Mouse (Mus musculus): Measurements from ENCODE around the gene Ints12.

Gene Ints12

GRCm38 (mm10) chr3:133091664-133092273 is at the start of gene Ints12, which contains the start of gene Gstcd:
Gene Ints12, plus strand, starts transcription at chr3:133091840.
Gene Gstcd, minus strand, starts transcription at chr3:133092033.
- peak; percentile 96 to 97 for DNase-seq (ENCODE audit: low spot score in 2 of 2)

- no peak for DNase-seq (ENCODE audit: low spot score in 2 of 2)
Observed at GRCm38 (mm10) chr3:133052068-133052467, 39.6 kb upstream of the Ints12 start.

- peak in 1 of 2 experiments; percentile 25 for DNase-seq (ENCODE audit: low spot score in 2 of 2)
Observed at GRCm38 (mm10) chr3:133075560-133075959, 16.1 kb upstream of the Ints12 start.

GRCm38 (mm10) chr3:133082736-133083135 is 8.9 kb upstream of the Ints12 start:
- DNase-seq (ENCODE audit: low spot score in 2 of 2), result no peak

GRCm38 (mm10) chr3:133085858-133086257 is 5.8 kb upstream of the Ints12 start:
- DNase-seq (ENCODE audit: low spot score in 2 of 2), result no peak

GRCm38 (mm10) chr3:133090247-133091120 is 1.2 kb upstream of the Ints12 start:
- DNase-seq (ENCODE audit: low spot score in 2 of 2), result no peak

GRCm38 (mm10) chr3:133091121-133091663 is 448 bp upstream of the Ints12 start:
- DNase-seq (ENCODE audit: low spot score in 2 of 2), result peak; percentile 77 to 80

GRCm38 (mm10) chr3:133092274-133092853 is 724 bp downstream of the Ints12 start:
- no peak for DNase-seq (ENCODE audit: low spot score in 2 of 2)

- no peak for DNase-seq (ENCODE audit: low spot score in 2 of 2)
Observed at GRCm38 (mm10) chr3:133092936-133093335, 1.3 kb downstream of the Ints12 start.

GRCm38 (mm10) chr3:133094305-133094704 is 2.7 kb downstream of the Ints12 start:
- DNase-seq (ENCODE audit: low spot score in 2 of 2), result no peak

GRCm38 (mm10) chr3:133097936-133098335 is 6.3 kb downstream of the Ints12 start:
- DNase-seq (ENCODE audit: low spot score in 2 of 2), result no peak

GRCm38 (mm10) chr3:133098336-133098735 is 6.7 kb downstream of the Ints12 start:
- no peak for DNase-seq (ENCODE audit: low spot score in 2 of 2)

- no peak for DNase-seq (ENCODE audit: low spot score in 2 of 2)
Observed at GRCm38 (mm10) chr3:133098909-133099308, 7.3 kb downstream of the Ints12 start.

- DNase-seq (ENCODE audit: low spot score in 2 of 2), result no peak
Observed at GRCm38 (mm10) chr3:133103768-133104167, 12.1 kb downstream of the Ints12 start.

- DNase-seq (ENCODE audit: low spot score in 2 of 2), result no peak
Observed at GRCm38 (mm10) chr3:133104436-133104835, 12.8 kb downstream of the Ints12 start.

GRCm38 (mm10) chr3:133108731-133109130 is 17.1 kb downstream of the Ints12 start:
- no peak for DNase-seq (ENCODE audit: low spot score in 2 of 2)

- DNase-seq (ENCODE audit: low spot score in 2 of 2), result no peak
Observed at GRCm38 (mm10) chr3:133109844-133110243, 18.2 kb downstream of the Ints12 start.

GRCm38 (mm10) chr3:133111741-133112140 is 20.1 kb downstream of the Ints12 start:
- DNase-seq (ENCODE audit: low spot score in 2 of 2), result peak; percentile 29 to 45

GRCm38 (mm10) chr3:133113281-133113680 is 21.6 kb downstream of the Ints12 start:
- DNase-seq (ENCODE audit: low spot score in 2 of 2), result no peak

GRCm38 (mm10) chr3:133131372-133131771 is 39.7 kb downstream of the Ints12 start:
- no peak for DNase-seq (ENCODE audit: low spot score in 2 of 2)

GRCm38 (mm10) chr3:133132611-133133010 is 41.0 kb downstream of the Ints12 start:
- peak in 1 of 2 experiments; percentile 26 for DNase-seq (ENCODE audit: low spot score in 2 of 2)

GRCm38 (mm10) chr3:133141877-133142276 is 50.2 kb downstream of the Ints12 start:
- no peak for DNase-seq (ENCODE audit: low spot score in 2 of 2)

Data from right cerebral cortex, postnatal 10 days (tissue).